Mouse (Mus musculus): ENCODE results near the gene Slc41a2.
A peak's percentile ranks its signal among the peaks of the same experiment; 100 is the strongest.
"Not testable (repeated sequence)": the region's sequence is repeated elsewhere in the genome, so short reads cannot be mapped to it uniquely, and the experiment has no call there.

The Slc41a2 gene

GRCm38 (mm10) chr10:83337159-83337951 lies at the start of gene Slc41a2:
Gene Slc41a2 (minus strand): TSS chr10:83337882.
- DNase-seq (ENCODE audit: extremely low spot score, low read depth, low spot score) = no peak

GRCm38 (mm10) chr10:83385330-83385910 lies 47.7 kb upstream of the Slc41a2 start:
- no peak for DNase-seq (ENCODE audit: extremely low spot score, low read depth, low spot score)

- DNase-seq (ENCODE audit: extremely low spot score, low read depth, low spot score) = no peak
Observed at GRCm38 (mm10) chr10:83384456-83385215, 47.0 kb upstream of the Slc41a2 start.

- DNase-seq (ENCODE audit: extremely low spot score, low read depth, low spot score) = no peak
Observed at GRCm38 (mm10) chr10:83383863-83384262, 46.2 kb upstream of the Slc41a2 start.

GRCm38 (mm10) chr10:83382988-83383387 lies 45.3 kb upstream of the Slc41a2 start:
- no peak for DNase-seq (ENCODE audit: extremely low spot score, low read depth, low spot score)

- DNase-seq (ENCODE audit: extremely low spot score, low read depth, low spot score) = no peak
Observed at GRCm38 (mm10) chr10:83382528-83382927, 44.8 kb upstream of the Slc41a2 start.

- no peak for DNase-seq (ENCODE audit: extremely low spot score, low read depth, low spot score)
Observed at GRCm38 (mm10) chr10:83380501-83380900, 42.8 kb upstream of the Slc41a2 start.

GRCm38 (mm10) chr10:83378083-83378833 lies 40.6 kb upstream of the Slc41a2 start:
- DNase-seq (ENCODE audit: extremely low spot score, low read depth, low spot score) = no peak

GRCm38 (mm10) chr10:83376911-83377682 lies 39.4 kb upstream of the Slc41a2 start:
- DNase-seq (ENCODE audit: extremely low spot score, low read depth, low spot score) = no peak

- not testable (repeated sequence) for DNase-seq (ENCODE audit: extremely low spot score, low read depth, low spot score)
Observed at GRCm38 (mm10) chr10:83375458-83375857, 37.8 kb upstream of the Slc41a2 start.

GRCm38 (mm10) chr10:83374045-83374656 lies 36.5 kb upstream of the Slc41a2 start:
- DNase-seq (ENCODE audit: extremely low spot score, low read depth, low spot score) = no peak

GRCm38 (mm10) chr10:83368918-83369317 lies 31.2 kb upstream of the Slc41a2 start:
- no peak for DNase-seq (ENCODE audit: extremely low spot score, low read depth, low spot score)

- DNase-seq (ENCODE audit: extremely low spot score, low read depth, low spot score) = no peak
Observed at GRCm38 (mm10) chr10:83363451-83363850, 25.8 kb upstream of the Slc41a2 start.

- no peak for DNase-seq (ENCODE audit: extremely low spot score, low read depth, low spot score)
Observed at GRCm38 (mm10) chr10:83361643-83362382, 24.1 kb upstream of the Slc41a2 start.

GRCm38 (mm10) chr10:83360356-83360755 lies 22.7 kb upstream of the Slc41a2 start:
- DNase-seq (ENCODE audit: extremely low spot score, low read depth, low spot score) = no peak

- DNase-seq (ENCODE audit: extremely low spot score, low read depth, low spot score) = peak; percentile 75
Observed at GRCm38 (mm10) chr10:83359956-83360355, 22.3 kb upstream of the Slc41a2 start, which contains the start of gene D10Wsu102e. Gene D10Wsu102e (plus strand): TSS chr10:83360221.

GRCm38 (mm10) chr10:83359451-83359850 lies 21.8 kb upstream of the Slc41a2 start:
- no peak for DNase-seq (ENCODE audit: extremely low spot score, low read depth, low spot score)

- DNase-seq (ENCODE audit: extremely low spot score, low read depth, low spot score) = no peak
Observed at GRCm38 (mm10) chr10:83356416-83356815, 18.7 kb upstream of the Slc41a2 start.

GRCm38 (mm10) chr10:83354333-83354719 lies 16.6 kb upstream of the Slc41a2 start:
- no peak for DNase-seq (ENCODE audit: extremely low spot score, low read depth, low spot score)
